Mouse (Mus musculus): ENCODE data around the gene Fam234b.

Gene Fam234b

GRCm38 (mm10) chr6:135228465-135228941, 30.7 kb downstream of the Fam234b start:
- DNase-seq (ENCODE audit: low read depth, low spot score), result no peak

- DNase-seq (ENCODE audit: low read depth, low spot score), result no peak
Measured at GRCm38 (mm10) chr6:135230586-135230985, 32.8 kb downstream of the Fam234b start.

- DNase-seq (ENCODE audit: low read depth, low spot score), result no peak
Measured at GRCm38 (mm10) chr6:135232443-135233182, 34.8 kb downstream of the Fam234b start.

- DNase-seq (ENCODE audit: low read depth, low spot score), result no peak
Measured at GRCm38 (mm10) chr6:135235742-135236141, 38.0 kb downstream of the Fam234b start.

GRCm38 (mm10) chr6:135236576-135236975, 38.8 kb downstream of the Fam234b start:
- no peak for DNase-seq (ENCODE audit: low read depth, low spot score)

GRCm38 (mm10) chr6:135237326-135237725, 39.5 kb downstream of the Fam234b start:
- no peak for DNase-seq (ENCODE audit: low read depth, low spot score)

- no peak for DNase-seq (ENCODE audit: low read depth, low spot score)
Measured at GRCm38 (mm10) chr6:135238211-135238610, 40.4 kb downstream of the Fam234b start.

GRCm38 (mm10) chr6:135240361-135240760, 42.6 kb downstream of the Fam234b start:
- DNase-seq (ENCODE audit: low read depth, low spot score), result no peak

- no peak for DNase-seq (ENCODE audit: low read depth, low spot score)
Measured at GRCm38 (mm10) chr6:135245586-135245985, 47.8 kb downstream of the Fam234b start.

- DNase-seq (ENCODE audit: low read depth, low spot score), result no peak
Measured at GRCm38 (mm10) chr6:135247861-135248260, 50.1 kb downstream of the Fam234b start.

GRCm38 (mm10) chr6:135249846-135250531, 52.2 kb downstream of the Fam234b start:
- no peak for DNase-seq (ENCODE audit: low read depth, low spot score)

GRCm38 (mm10) chr6:135250926-135251699, 53.3 kb downstream of the Fam234b start:
- no peak for DNase-seq (ENCODE audit: low read depth, low spot score)

- no peak for DNase-seq (ENCODE audit: low read depth, low spot score)
Measured at GRCm38 (mm10) chr6:135251849-135252727, 54.3 kb downstream of the Fam234b start.

GRCm38 (mm10) chr6:135252728-135253077, 54.9 kb downstream of the Fam234b start:
- DNase-seq (ENCODE audit: low read depth, low spot score), result no peak

GRCm38 (mm10) chr6:135254153-135254552, 56.4 kb downstream of the Fam234b start, which contains the start of gene Gsg1:
Gene Gsg1 (minus strand): TSS chr6:135254351.
- DNase-seq (ENCODE audit: low read depth, low spot score), result no peak

GRCm38 (mm10) chr6:135260435-135260834, 62.7 kb downstream of the Fam234b start:
- DNase-seq (ENCODE audit: low read depth, low spot score), result no peak

- no peak for DNase-seq (ENCODE audit: low read depth, low spot score)
Measured at GRCm38 (mm10) chr6:135261124-135261523, 63.3 kb downstream of the Fam234b start.

- DNase-seq (ENCODE audit: low read depth, low spot score), result no peak
Measured at GRCm38 (mm10) chr6:135262565-135262964, 64.8 kb downstream of the Fam234b start.

GRCm38 (mm10) chr6:135264136-135264535, 66.4 kb downstream of the Fam234b start:
- no peak for DNase-seq (ENCODE audit: low read depth, low spot score)

- no peak for DNase-seq (ENCODE audit: low read depth, low spot score)
Measured at GRCm38 (mm10) chr6:135266056-135266455, 68.3 kb downstream of the Fam234b start.

GRCm38 (mm10) chr6:135267221-135267620, 69.4 kb downstream of the Fam234b start:
- DNase-seq (ENCODE audit: low read depth, low spot score), result no peak

Data from A20 (cell line).